Mouse (Mus musculus) gastrocnemius, postnatal 10 days (tissue): ENCODE data around the gene Cenpm. TPM values are rescaled to one million over a fixed set of nuclear protein-coding genes. Genes with fewer than 3 reads are reported as not detected.
A peak's percentile ranks its signal among the peaks of the same experiment; 100 is the strongest.

Experiments used
- DNase-seq: peaks from one replicate; pipeline ENCODE4 v3.0.0; 2021; ENCODE audit warnings: mixed read lengths
- total RNA-seq, 2 experiments: library from RNA; stranded (reverse); gene quantifications; 2 replicates each; pipeline ENCODE4 v1.2.3; 2021

The Cenpm gene
- total RNA-seq, 2 experiments from 2014 or later: 4.2 to 7.0 TPM

- no peak for DNase-seq
Observed at GRCm38 (mm10) chr15:82215332-82216046, 29.1 kb downstream of the Cenpm start.

GRCm38 (mm10) chr15:82213222-82213621 is 31.3 kb downstream of the Cenpm start:
- DNase-seq: no peak

- DNase-seq: no peak
Observed at GRCm38 (mm10) chr15:82212752-82213063, 31.8 kb downstream of the Cenpm start, which contains the start of gene Shisa8. Gene Shisa8 (minus strand): TSS chr15:82212815.

- DNase-seq: no peak
Observed at GRCm38 (mm10) chr15:82211911-82212751, 32.4 kb downstream of the Cenpm start.

GRCm38 (mm10) chr15:82211281-82211680 is 33.3 kb downstream of the Cenpm start:
- DNase-seq: no peak

GRCm38 (mm10) chr15:82210801-82211200 is 33.7 kb downstream of the Cenpm start:
- DNase-seq: no peak

DNA sequence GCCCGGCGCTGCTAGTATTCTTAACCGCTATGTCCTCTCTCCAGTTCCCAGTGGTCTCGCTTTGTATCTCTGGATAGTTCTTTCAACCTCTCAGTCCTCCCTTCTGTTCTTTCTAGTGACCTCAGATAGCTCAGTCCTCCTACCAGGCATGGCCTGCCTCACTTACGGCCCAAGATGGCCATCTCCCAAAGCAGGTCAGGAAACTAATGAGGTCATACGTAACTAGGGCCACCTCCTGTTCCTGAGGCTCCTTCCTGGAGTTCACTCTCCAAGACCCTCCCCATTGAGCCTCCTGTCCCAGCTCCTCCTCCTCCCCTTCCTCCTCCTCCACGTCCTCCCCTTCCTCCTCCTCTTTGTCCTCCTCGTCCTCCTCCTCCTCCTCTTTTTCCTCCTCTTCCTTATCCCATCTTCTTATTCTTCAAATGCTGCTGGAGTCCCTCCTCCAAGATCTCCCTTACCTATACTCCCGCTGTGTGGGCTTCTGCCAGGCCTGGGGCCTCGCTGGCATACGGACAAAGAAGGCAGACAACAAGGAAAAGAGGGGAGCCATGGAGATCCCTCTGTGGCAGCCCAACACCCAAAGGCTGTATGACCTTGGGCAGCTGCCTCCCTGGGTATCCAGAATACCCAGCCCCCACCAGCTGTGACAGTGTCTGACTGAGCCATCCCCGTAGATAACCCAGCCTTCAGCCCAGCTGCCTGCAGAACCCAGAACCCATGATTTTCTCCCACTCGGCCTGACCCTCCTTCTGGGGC is 35.1 kb downstream of the Cenpm start:
- no peak for DNase-seq

- DNase-seq: no peak
Observed at GRCm38 (mm10) chr15:82208307-82208706, 36.2 kb downstream of the Cenpm start.

DNA sequence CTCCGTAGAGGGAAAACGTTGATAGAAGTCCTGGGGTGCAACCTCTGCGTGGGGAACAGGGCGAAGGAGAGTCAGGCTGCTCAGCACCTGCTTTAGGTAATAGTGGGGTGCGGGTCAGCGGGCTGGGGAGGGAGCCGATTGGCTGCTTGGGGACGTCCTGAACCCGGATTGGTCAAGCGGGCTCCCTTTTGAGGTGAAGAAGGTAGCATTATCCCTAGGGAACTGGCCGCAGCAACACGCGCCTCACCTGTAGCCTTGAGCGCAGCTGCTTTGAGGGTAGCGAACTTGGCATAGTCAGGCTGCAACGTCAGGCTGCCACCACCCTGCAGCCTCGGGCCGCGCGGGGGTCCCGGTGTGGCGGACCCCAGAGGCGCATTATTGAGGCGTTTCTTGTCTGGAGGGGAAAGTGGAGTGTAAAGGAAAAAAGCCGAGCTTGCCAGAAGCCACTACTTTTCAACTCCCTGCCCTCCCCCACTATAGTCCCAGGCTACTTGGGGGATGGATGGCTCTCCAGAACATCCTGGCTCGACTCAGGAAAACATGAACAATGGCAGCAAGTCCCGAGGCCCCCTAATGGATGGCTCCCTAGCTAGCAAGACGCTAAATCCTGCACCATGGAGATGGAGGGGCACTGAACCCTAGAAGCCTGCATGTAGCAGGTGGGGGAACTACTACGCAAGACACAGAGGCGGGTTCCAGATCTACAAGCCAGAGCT is 36.9 kb downstream of the Cenpm start:
- DNase-seq: no peak

GRCm38 (mm10) chr15:82207105-82207459 is 37.5 kb downstream of the Cenpm start:
- DNase-seq: no peak

DNA sequence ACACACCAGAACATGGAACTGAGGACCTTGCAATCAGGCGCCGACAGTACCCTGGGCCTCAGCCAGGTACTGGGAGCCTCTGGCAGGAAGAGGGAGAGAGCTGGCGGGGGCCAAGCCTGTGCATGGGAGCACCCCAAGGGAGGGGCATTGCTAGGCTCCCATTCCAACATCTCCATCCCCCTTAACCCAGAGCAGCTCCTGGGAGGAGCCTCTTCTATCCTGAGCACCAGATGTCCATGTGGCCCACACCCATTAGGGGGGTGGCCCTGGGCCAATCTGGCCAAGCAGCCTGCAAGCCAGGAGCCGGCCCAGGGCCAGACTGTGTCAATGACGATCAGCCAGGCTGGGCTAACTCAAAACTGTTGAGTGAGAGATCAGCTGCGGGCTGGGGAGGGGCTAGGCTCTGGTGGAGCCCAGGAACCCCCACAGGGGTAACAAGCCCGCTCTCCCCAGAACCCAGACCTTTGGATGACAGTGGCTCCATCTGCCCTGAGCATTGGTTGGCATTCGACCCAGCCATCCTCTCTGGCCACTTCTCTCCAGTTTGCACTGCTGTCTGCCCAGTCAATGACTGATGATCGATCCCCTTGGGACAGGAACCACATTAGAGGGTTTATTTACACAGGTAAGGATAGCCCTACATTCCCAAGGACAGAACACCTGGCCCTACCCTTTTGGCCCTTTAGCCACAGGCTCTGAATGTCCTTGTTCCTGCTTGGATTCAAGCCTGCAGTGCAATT is 38.0 kb downstream of the Cenpm start:
- peak; percentile 89 for DNase-seq

DNA sequence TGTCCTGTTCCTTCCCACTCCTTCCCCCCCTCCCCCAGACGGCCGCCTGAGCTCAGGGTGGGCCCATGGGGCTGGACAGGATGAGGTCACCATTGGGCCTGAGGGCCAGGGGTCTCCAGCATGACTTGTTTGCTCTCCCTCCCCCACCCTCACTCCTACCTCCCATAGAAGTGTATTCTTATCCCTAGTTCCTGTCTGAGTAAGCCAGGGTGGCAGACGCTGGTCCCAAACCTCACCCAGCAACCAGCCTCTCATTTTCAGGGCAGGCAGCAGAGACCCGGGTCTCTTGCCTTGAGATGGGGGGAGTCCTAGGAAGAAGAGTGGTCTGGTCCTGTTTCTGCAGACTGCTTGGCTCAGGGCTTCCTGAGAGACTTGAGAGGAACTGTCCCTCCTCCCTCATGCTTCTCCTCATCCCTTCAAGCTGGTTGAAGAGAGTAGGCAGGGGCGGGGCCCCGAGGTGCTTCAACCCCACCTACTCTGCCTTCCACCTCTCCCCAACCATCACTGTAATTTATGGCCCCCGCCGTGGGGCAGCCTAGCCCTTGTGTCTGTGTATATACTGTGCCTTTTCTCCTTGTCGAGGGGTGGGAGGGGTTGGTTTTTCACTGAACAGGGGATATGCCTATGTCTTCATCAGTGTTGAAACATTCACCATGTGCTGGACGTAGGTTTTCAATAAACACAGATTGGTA is 39.7 kb downstream of the Cenpm start:
- DNase-seq: no peak

GRCm38 (mm10) chr15:82203611-82204351 is 40.8 kb downstream of the Cenpm start:
- DNase-seq: no peak

- DNase-seq: no peak
Observed at GRCm38 (mm10) chr15:82203090-82203489, 41.5 kb downstream of the Cenpm start.

GRCm38 (mm10) chr15:82202086-82202485 is 42.5 kb downstream of the Cenpm start:
- no peak for DNase-seq

DNA sequence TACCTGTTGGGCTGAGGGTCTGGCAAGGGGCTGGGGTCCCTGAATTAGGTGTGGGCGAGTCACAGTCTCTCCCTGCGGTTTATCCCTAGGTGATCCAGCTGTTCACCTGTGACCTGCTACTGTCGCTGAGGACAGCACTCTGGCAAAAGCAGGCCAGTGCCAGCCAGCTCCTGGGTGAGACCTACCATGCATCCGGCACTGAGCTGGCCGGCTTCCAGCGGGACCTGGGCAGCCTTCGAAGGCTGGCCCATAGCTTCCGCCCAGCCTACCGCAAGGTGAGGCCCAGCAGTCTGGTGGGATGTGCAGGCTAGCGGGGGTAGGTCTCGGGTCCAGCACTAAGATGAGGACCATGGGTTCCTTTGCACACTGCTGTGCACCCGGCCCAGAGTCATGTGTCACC is 45.0 kb downstream of the Cenpm start:
- DNase-seq: no peak

DNA sequence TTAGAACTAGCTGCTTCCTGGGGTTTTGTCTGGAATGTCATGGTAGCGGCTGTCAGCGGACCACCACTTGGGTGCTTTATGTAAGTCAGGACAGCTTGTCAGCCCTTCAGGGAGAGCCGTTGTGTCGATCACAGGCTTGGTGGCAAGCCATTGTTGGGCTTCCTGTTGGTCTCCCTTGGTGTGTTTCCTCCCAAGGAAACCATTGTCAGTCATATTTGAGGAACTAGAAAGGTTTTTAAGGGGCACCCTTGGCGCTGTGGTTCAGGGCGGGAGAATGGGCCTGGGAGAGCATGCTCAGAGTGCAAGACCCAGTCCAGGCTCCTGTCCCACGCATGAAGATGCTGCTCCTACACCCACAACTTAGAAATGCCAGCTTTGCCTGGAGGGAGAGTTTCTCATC is 46.2 kb downstream of the Cenpm start:
- no peak for DNase-seq

DNA sequence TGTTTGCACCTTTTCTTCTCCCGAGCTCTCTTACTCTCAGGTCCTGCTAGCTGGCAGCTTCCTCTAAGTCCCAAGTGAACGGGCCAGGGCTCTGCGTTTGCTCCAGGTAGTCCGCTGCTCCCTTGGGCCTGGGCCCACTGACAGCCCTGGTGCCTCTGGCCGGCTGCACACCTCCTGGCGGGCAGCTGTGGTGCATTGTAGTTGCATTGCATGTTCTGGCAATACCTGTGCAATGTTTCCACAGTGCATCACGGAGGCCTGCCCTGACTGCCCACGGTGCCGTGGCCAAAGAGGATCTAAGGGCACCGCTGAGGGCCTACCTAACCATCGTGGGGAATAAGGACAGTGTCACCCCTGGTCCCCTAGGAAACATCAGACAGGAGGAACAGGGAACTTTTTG is 46.6 kb downstream of the Cenpm start:
- DNase-seq: no peak

DNA sequence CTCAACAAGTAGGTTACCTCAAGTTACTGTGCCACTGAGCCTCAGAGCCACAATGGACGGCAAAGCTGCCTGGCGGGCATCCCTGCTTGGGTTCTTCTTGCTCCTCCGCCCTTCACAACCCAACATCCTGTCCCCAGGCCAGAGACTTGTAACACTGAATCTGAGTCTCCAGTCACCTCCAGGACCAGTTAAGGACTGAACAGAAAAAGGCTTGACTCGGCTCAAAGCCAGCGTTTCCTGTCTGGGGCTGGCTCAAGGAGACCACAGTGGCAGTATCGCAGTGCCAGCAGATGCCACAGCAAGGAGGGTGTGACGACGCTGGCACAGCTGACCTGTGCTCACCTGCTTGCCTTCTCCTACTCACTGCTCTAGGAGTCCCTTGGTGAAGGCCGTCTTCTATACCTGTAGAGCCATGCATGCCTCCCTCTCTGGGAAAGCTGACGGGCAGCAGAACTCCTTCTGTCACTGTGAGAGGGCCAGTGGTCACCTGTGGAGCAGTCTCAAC is 47.2 kb downstream of the Cenpm start:
- no peak for DNase-seq

- DNase-seq: no peak
Observed at GRCm38 (mm10) chr15:82196300-82196699, 48.2 kb downstream of the Cenpm start.
